Mouse (Mus musculus) left cerebral cortex, postnatal 25 days (tissue): ENCODE data around the gene Vmn1r116. TPM values are rescaled to one million over a fixed set of nuclear protein-coding genes. Genes with fewer than 3 reads are reported as not detected.
"Not testable (repeated sequence)": the region's sequence is repeated elsewhere in the genome, so short reads cannot be mapped to it uniquely, and the experiment has no call there.

Experiments
- DNase-seq, 2 experiments: peaks; one replicate each; pipeline ENCODE4 v3.0.0; 2022; ENCODE audit warnings: low spot score in 2 of 2, mixed read lengths in 1 of 2
- intact Hi-C: fragments of 180-260 bp; cut with DNase I; formaldehyde crosslinking; loops from one replicate; pipeline ENCODE4 v1.15.1; 2025
- total RNA-seq, 2 experiments: library from RNA; stranded (reverse); gene quantifications; 2 replicates each; pipeline ENCODE4 v1.2.3; 2021

The Vmn1r116 gene
- total RNA-seq: not detected

GRCm38 (mm10) chr7:20871956-20872355, at the start of gene Vmn1r116:
Gene Vmn1r116 (plus strand): TSS chr7:20872256.
- intact Hi-C loops, DNase-seq: not testable (repeated sequence)

DNA sequence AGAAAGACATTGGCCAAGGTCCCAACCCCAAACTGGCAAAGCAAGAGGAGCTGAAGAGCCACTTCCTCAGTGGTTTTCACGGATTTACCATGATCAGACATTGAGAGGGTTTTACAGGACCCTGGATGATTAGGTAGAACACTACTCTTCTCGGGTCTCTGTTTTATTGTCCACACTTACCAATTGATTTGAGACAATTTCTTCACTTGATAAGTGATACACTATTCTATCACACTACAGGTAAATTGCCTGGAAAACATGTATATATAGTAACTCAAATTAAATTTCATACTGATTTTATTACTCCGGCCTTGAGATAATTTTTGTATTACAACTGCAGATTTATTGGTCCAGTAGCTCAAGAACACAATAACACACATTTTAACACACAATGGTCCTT, 27.2 kb upstream of the Vmn1r116 start, which contains the start of gene Vmn1r115:
Vmn1r115 (minus strand) TSS at position 101 of the 400 bp plus-strand sequence.
- intact Hi-C loops: not testable (repeated sequence)

GRCm38 (mm10) chr7:20884021-20884420, 12.0 kb downstream of the Vmn1r116 start, which contains the start of gene Vmn1r117:
Gene Vmn1r117 (minus strand): TSS chr7:20884121.
- intact Hi-C loops, DNase-seq: not testable (repeated sequence)

More for the DNA sequence above, 27.2 kb upstream of the Vmn1r116 start, which contains the start of gene Vmn1r115:
- DNase-seq: not testable (repeated sequence)

- intact Hi-C loops, DNase-seq: not testable (repeated sequence)
These were observed 40.2 kb downstream of the Vmn1r116 start, which contains the start of gene Vmn1r118 for GRCm38 (mm10) chr7:20912247-20912646. Gene Vmn1r118 (minus strand): TSS chr7:20912347.

Other genes starting within 250 kb of the Vmn1r116 start
- not detected for gene Vmn1r107, start 203.3 kb upstream of the Vmn1r116 start, total RNA-seq
- not detected for gene Vmn1r111, start 169.0 kb upstream of the Vmn1r116 start, total RNA-seq
- gene Gm10668, start 141.6 kb upstream of the Vmn1r116 start, total RNA-seq: not detected
- gene Vmn1r112, start 101.1 kb upstream of the Vmn1r116 start, total RNA-seq: not detected
- not detected for gene Vmn1r113, start 85.0 kb upstream of the Vmn1r116 start, total RNA-seq
- gene Vmn1r114, start 60.1 kb upstream of the Vmn1r116 start, total RNA-seq: not detected
- not detected for gene Vmn1r115, start 27.3 kb upstream of the Vmn1r116 start, total RNA-seq
- gene Vmn1r117, start 11.9 kb downstream of the Vmn1r116 start, total RNA-seq: not detected
- not detected for gene Vmn1r118, start 40.1 kb downstream of the Vmn1r116 start, total RNA-seq
- not detected for gene Vmn1r119, start 140.2 kb downstream of the Vmn1r116 start, total RNA-seq
- not detected for gene Vmn1r120, start 181.5 kb downstream of the Vmn1r116 start, total RNA-seq
- gene Vmn1r121, start 226.3 kb downstream of the Vmn1r116 start, total RNA-seq: not detected